Mouse (Mus musculus) small intestine, adult 2 months (tissue): Measurements from ENCODE around the gene Fam187b. TPM values are rescaled to one million over a fixed set of nuclear protein-coding genes. Genes with fewer than 3 reads are reported as not detected.
"Not testable (repeated sequence)": the region's sequence is repeated elsewhere in the genome, so short reads cannot be mapped to it uniquely, and the experiment has no call there.

Experiments used
- H3K27ac ChIP-seq: fragments of 200-500 bp; 2 replicates; pipeline ENCODE4 v1.5.1; 2012; ENCODE audit warnings: low read depth, low read length, control low read depth, inconsistent platforms; ENCODE audit not compliant: insufficient read depth
- H3K27me3 ChIP-seq: fragments of 200-500 bp; 2 replicates; pipeline ENCODE4 v1.6.1; 2012; ENCODE audit warnings: mild to moderate bottlenecking, moderate library complexity, low read length, inconsistent platforms; ENCODE audit not compliant: control insufficient read depth, insufficient read depth
- H3K36me3 ChIP-seq: fragments of 200-500 bp; 2 replicates; pipeline ENCODE4 v1.6.1; 2012; ENCODE audit warnings: mild to moderate bottlenecking, low read length, control low read depth, inconsistent platforms; ENCODE audit not compliant: control insufficient read depth, insufficient read depth
- H3K4me1 ChIP-seq: fragments of 200-500 bp; 2 replicates; pipeline ENCODE4 v1.6.1; 2012; ENCODE audit warnings: low read length, inconsistent platforms, mixed read lengths; ENCODE audit not compliant: control insufficient read depth, insufficient read depth, insufficient read length
- H3K4me3 ChIP-seq: fragments of 200-500 bp; 2 replicates; pipeline ENCODE4 v1.5.1; 2012; ENCODE audit warnings: low read depth, mild to moderate bottlenecking, control low read depth, inconsistent platforms, low read length, moderate library complexity
- CTCF ChIP-seq: fragments of 200-500 bp; IDR thresholded peaks from 2 replicates; pipeline ENCODE4 v1.5.1; 2012; ENCODE audit warnings: low read depth, mild to moderate bottlenecking, control low read depth, inconsistent platforms, low read length, moderate library complexity, mixed read lengths; ENCODE audit not compliant: insufficient replicate concordance, insufficient read length; ENCODE audit errors: extremely low read depth
- POLR2A ChIP-seq: fragments of 200-500 bp; IDR thresholded peaks from 2 replicates; pipeline ENCODE4 v1.6.1; 2012; ENCODE audit warnings: low read depth, mild to moderate bottlenecking, control low read depth, inconsistent platforms, low read length, moderate library complexity
- WGBS: fragments of 180-500 bp; shearing (Covaris S2); methylation state at CpG from one replicate; pipeline ENCODE4 v1.1.7; 2018; 5-methylcytosine and 5-hydroxymethylcytosine counted together
- polyA plus RNA-seq: library from polyadenylated mRNA; depleted of rRNA; stranded (reverse); fragments of >200 nt; gene quantifications from 2 replicates; pipeline ENCODE4 v1.2.3, GENCODE M21; 2012

The Fam187b gene
- polyA plus RNA-seq, 1 experiment, result 9.8 TPM

- WGBS, result 91% methylated on average over 7 of the region's 7 CpGs
- H3K4me3 ChIP-seq, result no peak overlapping the region
- peaks cover 22% of the 10 kb centered on the region for H3K36me3 ChIP-seq
- H3K27me3 ChIP-seq, result no peaks in the 10 kb centered on the region
- TF ChIP-seq CTCF (no peak), POLR2A (no peak)
- H3K27ac ChIP-seq, result no peak overlapping the region
- H3K4me1 ChIP-seq, result no peaks in the 10 kb centered on the region
Measured at GRCm38 (mm10) chr7:30945876-30946275, 27.7 kb upstream of the Fam187b start.

GRCm38 (mm10) chr7:30949902-30950301, 23.7 kb upstream of the Fam187b start:
- H3K36me3 ChIP-seq, result peaks cover 55% of the 10 kb centered on the region
- not testable (repeated sequence) for H3K27me3 ChIP-seq, H3K4me3 ChIP-seq, H3K27ac ChIP-seq, H3K4me1 ChIP-seq
- WGBS, result 75% methylated on average over 3 of the region's 3 CpGs

- TF ChIP-seq POLR2A (no peak), CTCF (no peak)
- Histone ChIP-seq H3K27ac (no peak overlapping the region), H3K4me3 (no peak overlapping the region), H3K4me1 (no peaks in the 10 kb centered on the region; the same call in 1 of the 2 replicates), H3K27me3 (no peaks in the 10 kb centered on the region), H3K36me3 (peaks cover 47% of the 10 kb centered on the region)
- WGBS, result 92% methylated on average over 16 of the region's 16 CpGs
Measured at GRCm38 (mm10) chr7:30952441-30953265, 20.9 kb upstream of the Fam187b start.

DNA sequence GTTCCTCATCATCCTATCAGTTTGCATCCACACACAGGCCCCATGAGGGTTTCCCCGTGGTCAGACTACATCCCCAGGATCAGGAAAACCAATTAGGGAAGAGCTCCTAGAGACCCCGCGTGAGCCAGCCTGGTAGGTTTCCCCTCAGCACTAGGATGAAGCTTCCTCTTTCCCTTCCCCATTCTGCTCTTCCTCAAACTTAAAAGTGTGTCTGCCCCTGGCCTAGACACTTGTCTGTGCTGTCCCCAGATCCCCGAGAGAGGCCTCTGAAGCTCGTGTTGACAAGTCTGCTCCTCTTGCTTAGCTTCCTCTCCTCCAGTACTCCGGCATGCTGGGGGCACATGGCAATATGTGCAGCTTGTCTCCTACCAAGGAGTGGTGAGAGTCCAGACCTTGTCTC, 20.1 kb upstream of the Fam187b start:
- no peak overlapping the region for H3K4me3 ChIP-seq
- H3K27ac ChIP-seq, result no peak overlapping the region
- H3K4me1 ChIP-seq, result peaks cover 6% of the 10 kb centered on the region
- TF ChIP-seq POLR2A (no peak), CTCF (no peak)
- WGBS, result 86% methylated on average over 6 of the region's 6 CpGs
- H3K27me3 ChIP-seq, result no peaks in the 10 kb centered on the region
- peaks cover 50% of the 10 kb centered on the region for H3K36me3 ChIP-seq

- peaks cover 53% of the 10 kb centered on the region for H3K36me3 ChIP-seq
- H3K27me3 ChIP-seq, result no peaks in the 10 kb centered on the region
- no peak for TF ChIP-seq POLR2A
- no peak for TF ChIP-seq CTCF
- H3K27ac ChIP-seq, result no peak overlapping the region
- 64% methylated on average over 3 of the region's 3 CpGs for WGBS
- H3K4me3 ChIP-seq, result no peak overlapping the region
- peaks cover 6% of the 10 kb centered on the region for H3K4me1 ChIP-seq
Measured at GRCm38 (mm10) chr7:30954036-30954435, 19.6 kb upstream of the Fam187b start.

GRCm38 (mm10) chr7:30954971-30955520, 18.5 kb upstream of the Fam187b start:
- H3K27ac ChIP-seq, result no peak overlapping the region
- H3K4me1 ChIP-seq, result peaks cover 6% of the 10 kb centered on the region
- no peak overlapping the region for H3K4me3 ChIP-seq
- H3K36me3 ChIP-seq, result peaks cover 54% of the 10 kb centered on the region
- no peaks in the 10 kb centered on the region for H3K27me3 ChIP-seq
- WGBS, result 82% methylated on average over 12 of the region's 12 CpGs
- TF ChIP-seq CTCF, result no peak
- TF ChIP-seq POLR2A, result no peak

GRCm38 (mm10) chr7:30955584-30956356, 17.8 kb upstream of the Fam187b start:
- peaks cover 54% of the 10 kb centered on the region for H3K36me3 ChIP-seq
- 1% methylated on average over 63 of the region's 64 CpGs for WGBS
- no peaks in the 10 kb centered on the region for H3K27me3 ChIP-seq
- TF ChIP-seq POLR2A (peak; percentile 30), CTCF (peak; percentile 82)
- H3K27ac ChIP-seq, result peak overlapping the region; percentile 32
- H3K4me3 ChIP-seq, result peak overlapping the region; percentile 100
- H3K4me1 ChIP-seq, result peaks cover 6% of the 10 kb centered on the region
